Mouse (Mus musculus): ENCODE measurements around the gene Fut8. TPM values are rescaled to one million over a fixed set of nuclear protein-coding genes. Genes with fewer than 3 reads are reported as not detected.

Fut8 gene
- polyA plus RNA-seq, 1 experiment from 2014 or later, result 69.5 TPM

- no peaks in the 10 kb centered on the region for H3K36me3 ChIP-seq (ENCODE audit: control insufficient read depth, insufficient read depth, low read length)
- H3K9ac ChIP-seq (ENCODE audit: low read depth, low read length), result no peak overlapping the region
- H3K9me3 ChIP-seq (replicated peaks; ENCODE audit: control insufficient read depth, low read length, poor library complexity, severe bottlenecking), result no peaks in the 10 kb centered on the region
- H3K4me3 ChIP-seq (ENCODE audit: low read depth, low read length), result no peak overlapping the region
- no peak overlapping the region for H3K4me2 ChIP-seq (ENCODE audit: low read length)
- 0 out of 2 replicates have a peak, but pooled peaks cover 2% of the 10 kb centered on the region for H3K4me1 ChIP-seq (ENCODE audit: control insufficient read depth, insufficient read depth, low read length)
- H3K27ac ChIP-seq (ENCODE audit: low read length), result no peak overlapping the region
- no peak for ATAC-seq
- H3K27me3 ChIP-seq (ENCODE audit: control insufficient read depth, insufficient read depth, low read depth, low read length), result no peaks in the 10 kb centered on the region
- WGBS, result 95% methylated on average over 1 of the region's 1 CpGs
These were observed 257.9 kb downstream of the Fut8 start for GRCm38 (mm10) chr12:77495781-77496180.

GRCm38 (mm10) chr12:77498153-77498552, 260.2 kb downstream of the Fut8 start:
- Histone ChIP-seq H3K36me3 (ENCODE audit: control insufficient read depth, insufficient read depth, low read length) (no peaks in the 10 kb centered on the region), H3K27me3 (ENCODE audit: control insufficient read depth, insufficient read depth, low read depth, low read length) (no peaks in the 10 kb centered on the region), H3K27ac (ENCODE audit: low read length) (no peak overlapping the region), H3K4me2 (ENCODE audit: low read length) (no peak overlapping the region), H3K4me3 (ENCODE audit: low read depth, low read length) (no peak overlapping the region), H3K4me1 (ENCODE audit: control insufficient read depth, insufficient read depth, low read length) (no peaks in the 10 kb centered on the region), H3K9ac (ENCODE audit: low read depth, low read length) (no peak overlapping the region), H3K9me3 (replicated peaks; ENCODE audit: control insufficient read depth, low read length, poor library complexity, severe bottlenecking) (no peaks in the 10 kb centered on the region)
- ATAC-seq, result no peak
- 64% methylated on average over 2 of the region's 2 CpGs for WGBS

GRCm38 (mm10) chr12:77500439-77501055, 262.6 kb downstream of the Fut8 start:
- Histone ChIP-seq H3K27me3 (ENCODE audit: control insufficient read depth, insufficient read depth, low read depth, low read length) (no peaks in the 10 kb centered on the region), H3K4me3 (ENCODE audit: low read depth, low read length) (no peak overlapping the region), H3K4me1 (ENCODE audit: control insufficient read depth, insufficient read depth, low read length) (no peaks in the 10 kb centered on the region), H3K36me3 (ENCODE audit: control insufficient read depth, insufficient read depth, low read length) (no peaks in the 10 kb centered on the region), H3K4me2 (ENCODE audit: low read length) (no peak overlapping the region), H3K9ac (ENCODE audit: low read depth, low read length) (no peak overlapping the region), H3K27ac (ENCODE audit: low read length) (no peak overlapping the region), H3K9me3 (replicated peaks; ENCODE audit: control insufficient read depth, low read length, poor library complexity, severe bottlenecking) (no peaks in the 10 kb centered on the region)
- WGBS, result 75% methylated on average over 5 of the region's 5 CpGs
- ATAC-seq, result no peak

GRCm38 (mm10) chr12:77501466-77502240, 263.7 kb downstream of the Fut8 start:
- Histone ChIP-seq H3K4me1 (ENCODE audit: control insufficient read depth, insufficient read depth, low read length) (no peaks in the 10 kb centered on the region), H3K27me3 (ENCODE audit: control insufficient read depth, insufficient read depth, low read depth, low read length) (no peaks in the 10 kb centered on the region), H3K4me2 (ENCODE audit: low read length) (no peak overlapping the region), H3K36me3 (ENCODE audit: control insufficient read depth, insufficient read depth, low read length) (no peaks in the 10 kb centered on the region), H3K27ac (ENCODE audit: low read length) (no peak overlapping the region), H3K9me3 (replicated peaks; ENCODE audit: control insufficient read depth, low read length, poor library complexity, severe bottlenecking) (no peaks in the 10 kb centered on the region), H3K9ac (ENCODE audit: low read depth, low read length) (no peak overlapping the region), H3K4me3 (ENCODE audit: low read depth, low read length) (no peak overlapping the region)
- ATAC-seq, result no peak
- WGBS, result 37% methylated on average over 7 of the region's 7 CpGs

GRCm38 (mm10) chr12:77502243-77502642, 264.3 kb downstream of the Fut8 start:
- Histone ChIP-seq H3K4me2 (ENCODE audit: low read length) (no peak overlapping the region), H3K4me3 (ENCODE audit: low read depth, low read length) (no peak overlapping the region), H3K27ac (ENCODE audit: low read length) (no peak overlapping the region), H3K9ac (ENCODE audit: low read depth, low read length) (no peak overlapping the region), H3K4me1 (ENCODE audit: control insufficient read depth, insufficient read depth, low read length) (no peaks in the 10 kb centered on the region), H3K27me3 (ENCODE audit: control insufficient read depth, insufficient read depth, low read depth, low read length) (no peaks in the 10 kb centered on the region), H3K9me3 (replicated peaks; ENCODE audit: control insufficient read depth, low read length, poor library complexity, severe bottlenecking) (no peaks in the 10 kb centered on the region), H3K36me3 (ENCODE audit: control insufficient read depth, insufficient read depth, low read length) (no peaks in the 10 kb centered on the region)
- 80% methylated on average over 3 of the region's 3 CpGs for WGBS
- ATAC-seq, result no peak

- Histone ChIP-seq H3K27ac (ENCODE audit: low read length) (no peak overlapping the region), H3K27me3 (ENCODE audit: control insufficient read depth, insufficient read depth, low read depth, low read length) (no peaks in the 10 kb centered on the region), H3K9me3 (replicated peaks; ENCODE audit: control insufficient read depth, low read length, poor library complexity, severe bottlenecking) (no peaks in the 10 kb centered on the region), H3K36me3 (ENCODE audit: control insufficient read depth, insufficient read depth, low read length) (no peaks in the 10 kb centered on the region), H3K4me2 (ENCODE audit: low read length) (no peak overlapping the region), H3K4me1 (ENCODE audit: control insufficient read depth, insufficient read depth, low read length) (no peaks in the 10 kb centered on the region), H3K9ac (ENCODE audit: low read depth, low read length) (no peak overlapping the region), H3K4me3 (ENCODE audit: low read depth, low read length) (no peak overlapping the region)
- no peak for ATAC-seq
- 90% methylated on average over 2 of the region's 2 CpGs for WGBS
These were observed 267.5 kb downstream of the Fut8 start for GRCm38 (mm10) chr12:77505431-77505830.

- Histone ChIP-seq H3K4me1 (ENCODE audit: control insufficient read depth, insufficient read depth, low read length) (no peaks in the 10 kb centered on the region), H3K9me3 (replicated peaks; ENCODE audit: control insufficient read depth, low read length, poor library complexity, severe bottlenecking) (no peaks in the 10 kb centered on the region), H3K4me3 (ENCODE audit: low read depth, low read length) (no peak overlapping the region), H3K4me2 (ENCODE audit: low read length) (no peak overlapping the region), H3K27ac (ENCODE audit: low read length) (no peak overlapping the region), H3K9ac (ENCODE audit: low read depth, low read length) (no peak overlapping the region), H3K36me3 (ENCODE audit: control insufficient read depth, insufficient read depth, low read length) (no peaks in the 10 kb centered on the region), H3K27me3 (ENCODE audit: control insufficient read depth, insufficient read depth, low read depth, low read length) (no peaks in the 10 kb centered on the region)
- no peak for ATAC-seq
- 90% methylated on average over 24 of the region's 24 CpGs for WGBS
These were observed 269.8 kb downstream of the Fut8 start for GRCm38 (mm10) chr12:77507770-77508169.

- H3K27ac ChIP-seq (ENCODE audit: low read length), result no peak overlapping the region
- H3K9ac ChIP-seq (ENCODE audit: low read depth, low read length), result no peak overlapping the region
- H3K36me3 ChIP-seq (ENCODE audit: control insufficient read depth, insufficient read depth, low read length), result no peaks in the 10 kb centered on the region
- H3K4me2 ChIP-seq (ENCODE audit: low read length), result no peak overlapping the region
- ATAC-seq, result peak; percentile 42; the same call in 1 of the 2 replicates
- WGBS, result 78% methylated on average over 7 of the region's 7 CpGs
- H3K27me3 ChIP-seq (ENCODE audit: control insufficient read depth, insufficient read depth, low read depth, low read length), result no peaks in the 10 kb centered on the region
- H3K4me1 ChIP-seq (ENCODE audit: control insufficient read depth, insufficient read depth, low read length), result no peaks in the 10 kb centered on the region
- H3K4me3 ChIP-seq (ENCODE audit: low read depth, low read length), result no peak overlapping the region
- no peaks in the 10 kb centered on the region for H3K9me3 ChIP-seq (replicated peaks; ENCODE audit: control insufficient read depth, low read length, poor library complexity, severe bottlenecking)
These were observed 272.8 kb downstream of the Fut8 start for GRCm38 (mm10) chr12:77510758-77511157.

- Histone ChIP-seq H3K36me3 (ENCODE audit: control insufficient read depth, insufficient read depth, low read length) (no peaks in the 10 kb centered on the region), H3K9ac (ENCODE audit: low read depth, low read length) (no peak overlapping the region), H3K4me1 (ENCODE audit: control insufficient read depth, insufficient read depth, low read length) (no peaks in the 10 kb centered on the region), H3K27me3 (ENCODE audit: control insufficient read depth, insufficient read depth, low read depth, low read length) (no peaks in the 10 kb centered on the region), H3K4me2 (ENCODE audit: low read length) (no peak overlapping the region), H3K27ac (ENCODE audit: low read length) (no peak overlapping the region), H3K4me3 (ENCODE audit: low read depth, low read length) (no peak overlapping the region), H3K9me3 (replicated peaks; ENCODE audit: control insufficient read depth, low read length, poor library complexity, severe bottlenecking) (no peaks in the 10 kb centered on the region)
- no peak for ATAC-seq
- WGBS, result 86% methylated on average over 9 of the region's 9 CpGs
These were observed 273.3 kb downstream of the Fut8 start for GRCm38 (mm10) chr12:77511206-77511605.

Data from midbrain, embryonic 16.5 days (tissue).